Mouse (Mus musculus) cerebellum, adult 9-10 months (tissue): Measurements from ENCODE around the gene Mrnip.

Experiments used
- DNase-seq: peaks from one replicate; pipeline ENCODE4 v3.0.0; 2022

The Mrnip gene

GRCm38 (mm10) chr11:50227736-50228135, 53.5 kb downstream of the Mrnip start:
- DNase-seq, result peak; percentile 90

GRCm38 (mm10) chr11:50228772-50229171, 54.5 kb downstream of the Mrnip start:
- DNase-seq, result peak; percentile 77

GRCm38 (mm10) chr11:50229252-50229910, 55.1 kb downstream of the Mrnip start:
- peak; percentile 97 for DNase-seq

- peak; percentile 57 for DNase-seq
Measured at GRCm38 (mm10) chr11:50230481-50231304, 56.4 kb downstream of the Mrnip start.

- DNase-seq, result peak; percentile 85
Measured at GRCm38 (mm10) chr11:50231411-50231810, 57.2 kb downstream of the Mrnip start.

GRCm38 (mm10) chr11:50233022-50233421, 58.8 kb downstream of the Mrnip start:
- peak; percentile 34 for DNase-seq

GRCm38 (mm10) chr11:50233993-50234392, 59.7 kb downstream of the Mrnip start:
- DNase-seq, result peak; percentile 35

- DNase-seq, result no peak
Measured at GRCm38 (mm10) chr11:50234606-50235005, 60.4 kb downstream of the Mrnip start.

- DNase-seq, result peak; percentile 76
Measured at GRCm38 (mm10) chr11:50236540-50236936, 62.3 kb downstream of the Mrnip start.

GRCm38 (mm10) chr11:50236937-50237835, 62.9 kb downstream of the Mrnip start:
- DNase-seq, result peak; percentile 47

- no peak for DNase-seq
Measured at GRCm38 (mm10) chr11:50238324-50238723, 64.1 kb downstream of the Mrnip start, which contains the start of gene Ltc4s. Gene Ltc4s, minus strand, starts transcription at chr11:50238616.

GRCm38 (mm10) chr11:50238821-50239791, 64.9 kb downstream of the Mrnip start:
- no peak for DNase-seq

- DNase-seq, result no peak
Measured at GRCm38 (mm10) chr11:50240235-50240911, 66.1 kb downstream of the Mrnip start.

- no peak for DNase-seq
Measured at GRCm38 (mm10) chr11:50243926-50244325, 69.7 kb downstream of the Mrnip start.

GRCm38 (mm10) chr11:50245269-50245668, 71.0 kb downstream of the Mrnip start:
- no peak for DNase-seq

- no peak for DNase-seq
Measured at GRCm38 (mm10) chr11:50248473-50249171, 74.4 kb downstream of the Mrnip start.
